Mouse (Mus musculus) kidney, adult 2 months (tissue): ENCODE data around the gene Slc6a15.

Experiments used
- CTCF ChIP-seq: fragments of 200-500 bp; conservative IDR thresholded peaks from 2 replicates; pipeline ENCODE4 v1.5.1; 2011; ENCODE audit warnings: low read depth, mild to moderate bottlenecking, control low read depth, low read length, moderate library complexity, mixed read lengths; ENCODE audit not compliant: insufficient read depth, insufficient read length
- POLR2A ChIP-seq: fragments of 200-500 bp; IDR thresholded peaks from one replicate; pipeline ENCODE4 v1.6.1; 2011; ENCODE audit warnings: low read depth, low read length, control low read depth

DNA sequence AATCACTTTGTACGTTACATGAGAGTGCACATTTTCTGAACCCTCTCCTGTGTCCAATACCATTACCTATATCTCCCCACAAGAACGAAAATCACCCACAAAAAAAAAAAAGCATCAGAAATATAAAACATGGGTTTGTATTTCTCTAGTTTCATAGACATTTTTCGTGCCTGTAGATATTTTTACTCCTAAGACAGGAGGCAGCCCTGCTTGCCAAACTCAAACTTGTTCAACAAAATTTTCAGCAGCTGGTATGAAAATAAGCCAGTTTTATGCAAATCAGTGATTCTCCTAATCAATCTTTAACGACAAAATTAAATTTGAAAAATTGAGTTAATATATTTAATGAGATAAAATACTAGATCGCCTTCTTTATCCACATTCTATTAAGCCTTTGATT, 27.7 kb upstream of the Slc6a15 start:
- TF ChIP-seq POLR2A (no peak), CTCF (no peak)
